Mouse (Mus musculus): ENCODE measurements at regions not wholly inside any gene's neighbourhood (a gene's known extent, or its start where the extent isn't known, plus 50 kb on each side); places are given as distances from the start of the nearest gene placed in this dataset.

DNA sequence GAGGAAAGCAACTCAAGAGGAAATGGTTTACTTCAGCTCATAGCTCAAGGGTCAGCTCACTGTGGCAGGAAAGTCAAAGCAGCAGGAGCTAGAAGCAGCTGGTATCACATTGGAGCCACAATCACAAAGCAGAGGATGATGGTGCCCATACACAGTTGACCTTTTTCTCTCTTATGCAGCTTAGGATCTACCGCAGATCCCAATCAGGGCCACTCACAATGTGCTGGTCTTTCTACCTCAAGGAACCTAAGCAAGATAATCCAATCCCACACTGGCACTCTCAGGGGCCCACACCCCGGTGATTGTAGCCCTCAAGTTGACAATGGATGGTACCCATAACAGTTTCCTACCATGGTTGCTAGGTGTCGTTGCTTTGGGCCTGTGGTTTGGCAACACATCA, 55.6 kb upstream of the Gm11983 start:
- no peak overlapping the region for H3K4me3 ChIP-seq
- no peaks in the 10 kb centered on the region for H3K36me3 ChIP-seq
- peaks cover 13% of the 10 kb centered on the region; the same call in 1 of the 2 replicates for H3K4me1 ChIP-seq
- no peak overlapping the region for H3K9ac ChIP-seq
- 89% methylated on average over 3 of the region's 3 CpGs for WGBS
- no peak overlapping the region for H3K27ac ChIP-seq
- no peaks in the 10 kb centered on the region for H3K27me3 ChIP-seq
- ATAC-seq (ENCODE audit: borderline replicate concordance, extremely low read depth, low FRiP score, low TSS enrichment), result no peak
- H3K4me2 ChIP-seq, result no peak overlapping the region
- no peaks in the 10 kb centered on the region for H3K9me3 ChIP-seq

DNA sequence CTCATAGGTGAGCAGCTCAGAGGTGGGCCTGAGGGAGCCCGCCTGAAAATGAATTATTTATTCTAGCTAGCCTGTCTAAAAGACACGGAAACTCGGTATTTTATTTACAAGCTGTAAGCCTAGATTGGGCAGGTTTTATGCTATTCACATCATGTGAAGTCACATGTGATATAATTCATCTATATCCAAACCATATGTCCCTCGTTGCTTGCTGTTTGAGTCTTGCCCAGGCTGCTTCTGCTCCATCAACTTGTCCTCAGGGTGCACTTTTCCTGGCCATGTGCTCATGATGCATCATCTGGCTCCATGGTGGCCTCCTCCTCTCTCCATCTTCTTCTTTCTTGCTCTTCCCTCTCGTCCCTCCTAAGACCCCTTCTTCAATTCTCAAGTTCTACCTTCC, 53.0 kb upstream of the Gm11983 start:
- WGBS, result 76% methylated on average over 5 of the region's 5 CpGs
- peaks cover 7% of the 10 kb centered on the region; the same call in 1 of the 2 replicates for H3K4me1 ChIP-seq
- ATAC-seq (ENCODE audit: borderline replicate concordance, extremely low read depth, low FRiP score, low TSS enrichment), result no peak

DNA sequence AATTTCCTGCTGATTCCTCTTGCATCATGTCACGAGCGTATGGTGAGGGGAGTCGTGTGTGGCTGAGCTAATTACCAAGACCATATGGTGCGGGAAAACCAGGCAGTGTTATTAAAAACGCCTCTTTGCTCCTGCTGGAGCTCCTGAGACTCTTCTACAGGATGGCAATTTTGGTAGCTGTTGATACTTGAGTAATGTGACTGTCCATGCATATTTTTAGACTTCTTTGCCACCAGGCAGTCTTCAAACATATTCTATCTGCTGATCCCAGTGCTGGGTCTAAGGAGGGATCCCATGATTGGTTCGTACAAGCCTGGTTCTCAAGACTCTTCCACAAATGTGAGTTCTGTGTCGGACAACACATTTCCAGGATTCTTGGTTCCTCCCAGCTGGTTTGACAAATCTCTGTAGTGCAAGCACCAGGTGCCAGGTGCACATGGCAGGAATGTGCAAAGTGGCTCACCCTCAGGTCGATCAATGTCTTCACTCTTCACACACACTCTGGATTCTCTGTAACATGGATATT, 52.3 kb upstream of the Gm11983 start:
- no peak for ATAC-seq (ENCODE audit: borderline replicate concordance, extremely low read depth, low FRiP score, low TSS enrichment)
- no peak overlapping the region for H3K4me3 ChIP-seq
- 61% methylated on average over 8 of the region's 8 CpGs for WGBS

More for the DNA sequence above, 53.0 kb upstream of the Gm11983 start:
- Histone ChIP-seq H3K9ac (no peak overlapping the region), H3K36me3 (no peaks in the 10 kb centered on the region), H3K4me2 (no peak overlapping the region), H3K27ac (no peak overlapping the region), H3K4me3 (no peak overlapping the region), H3K27me3 (no peaks in the 10 kb centered on the region), H3K9me3 (no peaks in the 10 kb centered on the region)

DNA sequence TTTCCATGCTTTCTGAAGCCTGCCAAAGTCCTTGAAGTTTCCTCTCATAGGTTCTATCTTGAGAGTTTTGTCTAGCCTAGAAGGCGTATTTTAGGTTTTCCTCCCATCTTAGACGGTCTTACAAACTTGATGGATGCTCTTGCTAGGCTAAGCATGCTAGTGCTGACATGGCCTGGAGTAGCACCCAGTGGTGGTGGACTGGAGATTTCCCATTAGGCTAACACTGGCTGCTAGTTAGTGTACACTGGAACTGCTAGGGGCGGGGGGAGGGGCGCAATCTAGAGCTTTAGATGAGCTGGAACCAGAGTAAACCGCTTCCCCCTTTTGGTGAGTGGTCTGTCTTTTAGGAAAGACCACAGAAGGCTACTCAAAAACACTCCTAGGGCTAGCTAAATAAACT, 51.7 kb upstream of the Gm11983 start:
- Histone ChIP-seq H3K27me3 (no peaks in the 10 kb centered on the region), H3K27ac (no peak overlapping the region), H3K4me2 (no peak overlapping the region), H3K4me3 (no peak overlapping the region), H3K9me3 (no peaks in the 10 kb centered on the region), H3K4me1 (no peaks in the 10 kb centered on the region), H3K9ac (no peak overlapping the region), H3K36me3 (no peaks in the 10 kb centered on the region)
- ATAC-seq (ENCODE audit: borderline replicate concordance, extremely low read depth, low FRiP score, low TSS enrichment), result no peak
- 80% methylated on average over 5 of the region's 5 CpGs for WGBS

More for the DNA sequence above, 52.3 kb upstream of the Gm11983 start:
- Histone ChIP-seq H3K27me3 (no peaks in the 10 kb centered on the region), H3K9me3 (no peaks in the 10 kb centered on the region), H3K9ac (no peak overlapping the region), H3K36me3 (no peaks in the 10 kb centered on the region), H3K4me1 (no peaks in the 10 kb centered on the region; the same call in 1 of the 2 replicates), H3K4me2 (no peak overlapping the region), H3K27ac (no peak overlapping the region)
